Mouse (Mus musculus): ENCODE results near the gene Gbf1.

DNA sequence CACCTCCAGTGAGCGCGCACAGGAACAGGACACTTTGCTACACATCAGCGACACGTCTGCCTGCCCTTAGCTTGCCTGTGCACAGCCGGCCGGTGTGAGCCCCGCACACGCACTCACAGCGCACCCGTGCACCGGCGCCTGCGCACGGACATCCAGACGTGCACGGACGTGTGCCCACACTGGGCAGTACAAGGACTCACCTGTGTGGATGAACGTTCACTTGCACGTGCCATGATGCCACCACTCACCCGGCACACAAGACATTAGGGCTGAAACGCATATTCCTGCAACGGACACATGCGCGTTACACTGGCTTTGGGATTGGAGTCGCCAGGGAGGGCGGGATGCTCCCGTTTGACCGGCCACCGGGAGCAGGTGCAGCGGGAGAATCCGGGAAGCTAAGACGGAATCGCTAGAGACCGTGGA, 152.6 kb downstream of the Gbf1 start:
- no peak for TF ChIP-seq GATA1 (IDR thresholded peaks at IDR 0.05; ENCODE audit: borderline replicate concordance, low read length)
- TF ChIP-seq FLI1 (IDR thresholded peaks at IDR 0.05; ENCODE audit: low read length): no peak

Measured in megakaryocyte, embryonic 14.5 days (primary cell).